Mouse (Mus musculus): ENCODE measurements at regions not wholly inside any gene's neighbourhood (a gene's known extent, or its start where the extent isn't known, plus 50 kb on each side); places are given as distances from the start of the nearest gene placed in this dataset.

- H3K4me1 ChIP-seq (replicated peaks) = peaks cover 5% of the 10 kb centered on the region
- H3K4me3 ChIP-seq (replicated peaks) = no peak overlapping the region
- H3K27ac ChIP-seq = no peak overlapping the region
- no peak overlapping the region for H3K9ac ChIP-seq (replicated peaks)
- no peak overlapping the region for H3K4me2 ChIP-seq
- ATAC-seq (ENCODE audit: insufficient number of reproducible peaks, insufficient read depth, low FRiP score, low TSS enrichment, low read depth) = no peak
- no peaks in the 10 kb centered on the region for H3K9me3 ChIP-seq
- no peaks in the 10 kb centered on the region for H3K36me3 ChIP-seq
- peaks cover 14% of the 10 kb centered on the region for H3K27me3 ChIP-seq
- WGBS = 43% methylated on average over 6 of the region's 6 CpGs
Measured at GRCm38 (mm10) chr15:8582676-8583075, 62.9 kb upstream of the Gm2310 start.

- H3K36me3 ChIP-seq = no peaks in the 10 kb centered on the region
- no peak for ATAC-seq (ENCODE audit: insufficient number of reproducible peaks, insufficient read depth, low FRiP score, low TSS enrichment, low read depth)
- 44% methylated on average over 8 of the region's 8 CpGs for WGBS
Measured at GRCm38 (mm10) chr15:8581146-8581913, 61.6 kb upstream of the Gm2310 start.

GRCm38 (mm10) chr15:8580077-8580476 is 60.3 kb upstream of the Gm2310 start:
- H3K27ac ChIP-seq = no peak overlapping the region
- H3K27me3 ChIP-seq = peaks cover 14% of the 10 kb centered on the region
- H3K9ac ChIP-seq (replicated peaks) = no peak overlapping the region
- ATAC-seq (ENCODE audit: insufficient number of reproducible peaks, insufficient read depth, low FRiP score, low TSS enrichment, low read depth) = no peak
- H3K9me3 ChIP-seq = no peaks in the 10 kb centered on the region
- H3K4me3 ChIP-seq (replicated peaks) = no peak overlapping the region
- H3K36me3 ChIP-seq = no peaks in the 10 kb centered on the region
- no peaks in the 10 kb centered on the region for H3K4me1 ChIP-seq (replicated peaks)
- H3K4me2 ChIP-seq = no peak overlapping the region

More at GRCm38 (mm10) chr15:8581146-8581913, 61.6 kb upstream of the Gm2310 start:
- H3K27me3 ChIP-seq = peaks cover 14% of the 10 kb centered on the region
- H3K27ac ChIP-seq = no peak overlapping the region
- no peak overlapping the region for H3K4me2 ChIP-seq
- H3K4me1 ChIP-seq (replicated peaks) = no peaks in the 10 kb centered on the region
- H3K9me3 ChIP-seq = no peaks in the 10 kb centered on the region
- H3K4me3 ChIP-seq (replicated peaks) = no peak overlapping the region
- H3K9ac ChIP-seq (replicated peaks) = no peak overlapping the region

- ATAC-seq (ENCODE audit: insufficient number of reproducible peaks, insufficient read depth, low FRiP score, low TSS enrichment, low read depth) = no peak
- no peak overlapping the region for H3K9ac ChIP-seq (replicated peaks)
- no peak overlapping the region for H3K4me2 ChIP-seq
- no peak overlapping the region for H3K4me3 ChIP-seq (replicated peaks)
- H3K9me3 ChIP-seq = no peaks in the 10 kb centered on the region
- no peaks in the 10 kb centered on the region for H3K36me3 ChIP-seq
- H3K4me1 ChIP-seq (replicated peaks) = no peaks in the 10 kb centered on the region
- no peak overlapping the region for H3K27ac ChIP-seq
- WGBS = 24% methylated on average over 3 of the region's 3 CpGs
- peaks cover 14% of the 10 kb centered on the region for H3K27me3 ChIP-seq
Measured at GRCm38 (mm10) chr15:8577480-8577881, 57.7 kb upstream of the Gm2310 start.

GRCm38 (mm10) chr15:8576975-8577374 is 57.2 kb upstream of the Gm2310 start:
- Histone ChIP-seq H3K9me3 (no peaks in the 10 kb centered on the region), H3K4me1 (replicated peaks) (no peaks in the 10 kb centered on the region), H3K4me2 (no peak overlapping the region), H3K36me3 (no peaks in the 10 kb centered on the region), H3K4me3 (replicated peaks) (no peak overlapping the region), H3K9ac (replicated peaks) (no peak overlapping the region), H3K27ac (no peak overlapping the region), H3K27me3 (peaks cover 16% of the 10 kb centered on the region)
- ATAC-seq (ENCODE audit: insufficient number of reproducible peaks, insufficient read depth, low FRiP score, low TSS enrichment, low read depth) = no peak
- 69% methylated on average over 5 of the region's 5 CpGs for WGBS

- H3K9me3 ChIP-seq = no peaks in the 10 kb centered on the region
- ATAC-seq (ENCODE audit: insufficient number of reproducible peaks, insufficient read depth, low FRiP score, low TSS enrichment, low read depth) = peak; percentile 44; the same call in 1 of the 2 replicates
- H3K36me3 ChIP-seq = no peaks in the 10 kb centered on the region
- WGBS = 10% methylated on average over 11 of the region's 11 CpGs
- H3K4me3 ChIP-seq (replicated peaks) = peak overlapping the region; percentile 54
- H3K27me3 ChIP-seq = peaks cover 27% of the 10 kb centered on the region
- peak overlapping the region; percentile 94 for H3K4me2 ChIP-seq
- H3K4me1 ChIP-seq (replicated peaks) = peaks cover 7% of the 10 kb centered on the region; the same call in 1 of the 2 replicates
- no peak overlapping the region for H3K27ac ChIP-seq
- H3K9ac ChIP-seq (replicated peaks) = no peak overlapping the region; the same call in 1 of the 2 replicates
Measured at GRCm38 (mm10) chr15:8569617-8570016, 49.9 kb upstream of the Gm2310 start.

All from limb, embryonic 12.5 days (tissue).